Mouse (Mus musculus) kidney, adult 18-20 months (tissue): ENCODE results near the gene Mrap.

Experiments used
- DNase-seq: peaks from one replicate; pipeline ENCODE4 v3.0.0; 2021

Gene Mrap

GRCm38 (mm10) chr16:90738092-90738956, at the start of gene Mrap:
Mrap (plus strand) TSS chr16:90738207.
- DNase-seq, result no peak

GRCm38 (mm10) chr16:90692704-90693385, 45.2 kb upstream of the Mrap start:
- DNase-seq, result no peak

- DNase-seq, result no peak
These were observed 44.4 kb upstream of the Mrap start for GRCm38 (mm10) chr16:90693625-90694024.

- DNase-seq, result peak; percentile 16
These were observed 43.3 kb upstream of the Mrap start for GRCm38 (mm10) chr16:90694719-90695118.

- no peak for DNase-seq
These were observed 42.9 kb upstream of the Mrap start for GRCm38 (mm10) chr16:90695121-90695520.

GRCm38 (mm10) chr16:90696306-90696705, 41.7 kb upstream of the Mrap start:
- DNase-seq, result no peak

- no peak for DNase-seq
These were observed 38.6 kb upstream of the Mrap start for GRCm38 (mm10) chr16:90699390-90699789.

- DNase-seq, result no peak
These were observed 36.5 kb upstream of the Mrap start for GRCm38 (mm10) chr16:90701541-90701940.

GRCm38 (mm10) chr16:90703646-90704045, 34.4 kb upstream of the Mrap start:
- DNase-seq, result no peak

- DNase-seq, result no peak
These were observed 33.7 kb upstream of the Mrap start for GRCm38 (mm10) chr16:90704161-90704825.

- DNase-seq, result no peak
These were observed 31.7 kb upstream of the Mrap start for GRCm38 (mm10) chr16:90706279-90706678.

- DNase-seq, result peak; percentile 42
These were observed 28.2 kb upstream of the Mrap start for GRCm38 (mm10) chr16:90709711-90710289.

- DNase-seq, result no peak
These were observed 27.7 kb upstream of the Mrap start for GRCm38 (mm10) chr16:90710313-90710712.

GRCm38 (mm10) chr16:90724051-90724450, 14.0 kb upstream of the Mrap start:
- no peak for DNase-seq

GRCm38 (mm10) chr16:90726600-90727227, 11.3 kb upstream of the Mrap start:
- DNase-seq, result no peak

GRCm38 (mm10) chr16:90727233-90728115, 10.5 kb upstream of the Mrap start, which contains the start of gene Mis18a:
Mis18a (minus strand) TSS chr16:90727404.
- peak; percentile 96 for DNase-seq

GRCm38 (mm10) chr16:90735611-90736010, 2.4 kb upstream of the Mrap start:
- DNase-seq, result no peak

GRCm38 (mm10) chr16:90736672-90737270, 1.2 kb upstream of the Mrap start:
- DNase-seq, result no peak

- DNase-seq, result no peak
These were observed 9.1 kb downstream of the Mrap start for GRCm38 (mm10) chr16:90747143-90747542.

- no peak for DNase-seq
These were observed 10.2 kb downstream of the Mrap start for GRCm38 (mm10) chr16:90748169-90748568.

GRCm38 (mm10) chr16:90753386-90753941, 15.5 kb downstream of the Mrap start:
- DNase-seq, result no peak
